Mouse (Mus musculus) megakaryocyte, embryonic 14.5 days (primary cell): ENCODE measurements around the gene Hist1h2af.

ENCODE experiments used
- FLI1 ChIP-seq: IDR thresholded peaks from 2 replicates; pipeline ENCODE4 v1.6.1; 2012; ENCODE audit warnings: low read length, inconsistent platforms, mixed read lengths
- GATA1 ChIP-seq: IDR thresholded peaks from 3 replicates; pipeline ENCODE4 v1.6.1; 2012; ENCODE audit warnings: mixed read lengths, low read length, inconsistent platforms, borderline replicate concordance

DNA sequence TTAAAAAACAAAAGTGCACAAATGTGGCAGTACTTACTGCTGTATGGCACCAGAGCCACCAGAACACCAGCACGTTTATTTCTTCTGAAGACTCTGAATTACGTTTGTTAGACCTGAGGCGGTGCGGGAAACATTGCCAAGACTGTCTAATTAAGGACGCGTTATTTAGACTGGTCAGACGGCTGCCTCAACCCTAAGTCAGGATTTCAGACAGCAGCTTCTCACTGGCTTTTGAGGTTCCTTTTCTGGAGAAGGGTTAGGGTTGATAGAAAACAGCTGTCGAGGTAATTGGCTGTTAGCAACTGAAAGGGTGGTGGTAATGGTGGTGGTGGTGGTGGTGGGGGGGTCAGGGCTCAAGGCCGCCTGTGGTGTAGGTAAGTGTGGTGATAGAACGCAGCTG, 35.1 kb upstream of the Hist1h2af start:
- TF ChIP-seq GATA1 (no peak), FLI1 (no peak)
